Mouse (Mus musculus): ENCODE data around the gene Kctd17. TPM values are rescaled to one million over a fixed set of nuclear protein-coding genes. Genes with fewer than 3 reads are reported as not detected.

Kctd17 gene
- polyA plus RNA-seq, 1 experiment from 2014 or later: 110 TPM

Other genes with a start within 250 kb of the Kctd17 start
- gene Pvalb, start 222.2 kb upstream of the Kctd17 start, polyA plus RNA-seq (2014; fragmentation: Nextera tagmentation; extraction: Ambion mirVana): 0.19 and 1.3 TPM in 2 replicates
- gene Ncf4, start 183.8 kb upstream of the Kctd17 start, polyA plus RNA-seq (2014; fragmentation: Nextera tagmentation; extraction: Ambion mirVana): 1.1 TPM in 2 replicates
- gene Csf2rb2, start 122.8 kb upstream of the Kctd17 start, polyA plus RNA-seq (2014; fragmentation: Nextera tagmentation; extraction: Ambion mirVana): not detected in 2 replicates
- gene Csf2rb, start 102.8 kb upstream of the Kctd17 start, polyA plus RNA-seq (2014; fragmentation: Nextera tagmentation; extraction: Ambion mirVana): 0.44 and 0.74 TPM in 2 replicates
- not detected in 2 replicates for gene Tex33, start 32.7 kb upstream of the Kctd17 start, polyA plus RNA-seq (2014; fragmentation: Nextera tagmentation; extraction: Ambion mirVana)
- gene Tst, start 22.7 kb upstream of the Kctd17 start, polyA plus RNA-seq (2014; fragmentation: Nextera tagmentation; extraction: Ambion mirVana): 27.0 and 27.4 TPM in 2 replicates
- 5.9 and 6.1 TPM in 2 replicates for gene Mpst, start 22.1 kb upstream of the Kctd17 start, polyA plus RNA-seq (2014; fragmentation: Nextera tagmentation; extraction: Ambion mirVana)
- gene Tmprss6, start 40.1 kb downstream of the Kctd17 start, polyA plus RNA-seq (2014; fragmentation: Nextera tagmentation; extraction: Ambion mirVana): 0.20 and 0.47 TPM in 2 replicates
- gene Il2rb, start 66.7 kb downstream of the Kctd17 start, polyA plus RNA-seq (2014; fragmentation: Nextera tagmentation; extraction: Ambion mirVana): 0.05 TPM in 1 of 2 replicates, not detected in the other
- gene C1qtnf6, start 102.9 kb downstream of the Kctd17 start, polyA plus RNA-seq (2014; fragmentation: Nextera tagmentation; extraction: Ambion mirVana): 7.8 and 8.6 TPM in 2 replicates
- gene Sstr3, start 116.1 kb downstream of the Kctd17 start, polyA plus RNA-seq (2014; fragmentation: Nextera tagmentation; extraction: Ambion mirVana): 0.64 and 0.91 TPM in 2 replicates
- 3.5 and 5.9 TPM in 2 replicates for gene Rac2, start 144.2 kb downstream of the Kctd17 start, polyA plus RNA-seq (2014; fragmentation: Nextera tagmentation; extraction: Ambion mirVana)
- 2.4 and 2.7 TPM in 2 replicates for gene Cyth4, start 168.5 kb downstream of the Kctd17 start, polyA plus RNA-seq (2014; fragmentation: Nextera tagmentation; extraction: Ambion mirVana)

Measured in forebrain, embryonic 14.5 days (tissue).